Mouse (Mus musculus) forebrain, postnatal 0 days (tissue): ENCODE results near the gene Mfap3. TPM values are rescaled to one million over a fixed set of nuclear protein-coding genes. Genes with fewer than 3 reads are reported as not detected.

Source experiments
- ATAC-seq: fragments of 200-750 bp; cut with Nextera tagmentation; 2 replicates; pipeline ENCODE4 v1.8.0; 2017; ENCODE audit warnings: mild to moderate bottlenecking, moderate library complexity
- DNase-seq: peaks from one replicate; pipeline ENCODE4 v3.0.0-alpha.2; 2015
- H3K27ac ChIP-seq: fragments of 300-500 bp; sonication (generic); 2 replicates; pipeline ENCODE4 v1.5.1; 2014; ENCODE audit warnings: low read depth, mild to moderate bottlenecking, antibody characterized with exemption, low read length, moderate library complexity, mixed read lengths
- H3K27me3 ChIP-seq: fragments of 300-500 bp; sonication (generic); 2 replicates; pipeline ENCODE4 v1.6.1; 2014; ENCODE audit warnings: mild to moderate bottlenecking, low read length, mixed read lengths; ENCODE audit not compliant: insufficient read depth
- H3K36me3 ChIP-seq: fragments of 300-500 bp; sonication (generic); 2 replicates; pipeline ENCODE4 v1.6.1; 2014; ENCODE audit warnings: mild to moderate bottlenecking, moderate library complexity; ENCODE audit not compliant: insufficient read depth
- H3K4me1 ChIP-seq: fragments of 300-500 bp; sonication (generic); 2 replicates; pipeline ENCODE4 v1.6.1; 2014; ENCODE audit warnings: antibody characterized with exemption; ENCODE audit not compliant: insufficient read depth
- H3K4me2 ChIP-seq: fragments of 300-500 bp; sonication (generic); 2 replicates; pipeline ENCODE4 v1.6.1; 2014; ENCODE audit warnings: low read depth, mild to moderate bottlenecking, moderate library complexity
- H3K4me3 ChIP-seq: fragments of 300-500 bp; sonication (generic); 2 replicates; pipeline ENCODE4 v1.5.1; 2014; ENCODE audit warnings: low read depth, low read length, mixed read lengths
- H3K9ac ChIP-seq: fragments of 300-500 bp; sonication (generic); 2 replicates; pipeline ENCODE4 v1.6.1; 2014; ENCODE audit warnings: mild to moderate bottlenecking
- H3K9me3 ChIP-seq: fragments of 300-500 bp; sonication (generic); 2 replicates; pipeline ENCODE4 v1.6.1; 2016; ENCODE audit warnings: low read length
- CTCF ChIP-seq: sonication (generic); IDR thresholded peaks from 2 replicates; pipeline ENCODE4 v1.5.1; 2016; ENCODE audit warnings: antibody characterized with exemption, control low read depth, low read depth
- WGBS: fragments of 180-500 bp; shearing (Covaris S2); extraction: QIAGEN DNeasy Blood & Tissue Kit; methylation state at CpG from one replicate; pipeline ENCODE4 v1.1.7; 2014; 5-methylcytosine and 5-hydroxymethylcytosine counted together
- polyA plus RNA-seq: library from polyadenylated mRNA; unstranded; fragments of >200 nt; fragmentation: Nextera tagmentation; extraction: Ambion mirVana; gene quantifications from 2 replicates; pipeline ENCODE4 v1.2.1, GENCODE M21; 2015
- total RNA-seq: library from RNA; depleted of rRNA; stranded (reverse); fragments of >200 nt; gene quantifications from 2 replicates; pipeline ENCODE4 v1.2.3, GENCODE M21; 2014; rRNA removed

Gene Mfap3
- total RNA-seq (40.7 and 49.9 TPM in 2 replicates), polyA plus RNA-seq (33.2 and 52.9 TPM in 2 replicates)

DNA sequence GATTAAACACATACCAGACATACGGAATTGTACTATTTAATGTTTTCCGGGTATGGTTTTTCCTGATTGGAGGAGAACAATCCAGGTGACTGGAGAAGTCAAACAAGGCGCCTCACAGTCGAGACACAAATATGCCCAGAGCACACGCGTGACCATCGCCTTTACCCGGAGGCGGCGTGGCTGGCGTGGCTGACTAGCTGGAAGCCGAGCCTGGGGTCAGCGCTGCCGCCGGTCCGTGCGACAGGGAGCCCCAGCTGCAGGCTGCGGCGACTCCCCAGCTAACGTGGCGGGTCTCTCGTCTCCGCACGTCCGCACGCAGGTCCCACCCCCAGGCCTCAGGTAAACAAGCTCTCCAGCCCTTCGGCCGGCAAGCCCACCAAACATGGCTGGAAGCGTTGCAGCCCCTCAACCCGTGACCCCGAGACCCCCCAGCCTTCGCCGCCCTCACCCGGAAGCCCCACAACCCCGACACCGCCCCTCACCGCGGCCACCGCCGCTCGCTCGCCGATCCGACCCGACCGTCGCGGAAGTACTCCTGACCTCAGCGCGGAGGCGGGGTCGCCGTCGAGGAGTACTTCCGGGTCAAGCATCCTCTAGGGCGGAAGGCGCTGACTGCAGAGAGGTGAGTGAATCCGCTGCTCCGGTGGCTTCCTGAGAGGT lies at the start of gene Mfap3, which contains the start of gene Fam114a2:
Gene Mfap3, plus strand, starts transcription at position 574 of the 660 bp plus-strand sequence.
Gene Fam114a2, minus strand, starts transcription at position 527 of the 660 bp plus-strand sequence.
- no peak for TF ChIP-seq CTCF

DNA sequence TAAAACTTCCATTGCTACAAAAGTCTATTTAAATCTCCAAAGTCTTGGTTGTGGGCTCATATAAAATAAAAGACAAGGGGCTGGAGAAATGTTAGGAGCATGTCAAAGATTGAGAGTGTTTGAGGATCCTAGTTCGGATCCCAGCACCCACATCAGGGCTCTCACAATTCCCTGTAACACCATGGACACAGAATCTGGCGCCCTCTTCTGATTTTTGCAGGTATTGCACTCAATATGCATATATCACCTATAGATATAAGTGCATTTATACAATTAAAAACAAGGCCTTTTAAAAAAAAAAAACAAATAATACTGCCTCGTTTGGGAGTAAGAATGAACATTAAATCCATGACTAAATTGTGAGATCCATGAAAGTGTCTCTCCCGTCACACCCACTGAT lies 49.8 kb upstream of the Mfap3 start:
- H3K27me3 ChIP-seq, result no peaks in the 10 kb centered on the region
- no peak overlapping the region for H3K9ac ChIP-seq
- no peak overlapping the region for H3K4me3 ChIP-seq
- no peaks in the 10 kb centered on the region for H3K4me1 ChIP-seq
- TF ChIP-seq CTCF, result peak; percentile 36; the same call in 1 of the 2 replicates
- no peak overlapping the region for H3K4me2 ChIP-seq
- DNase-seq, result no peak
- no peak overlapping the region for H3K27ac ChIP-seq
- no peak for ATAC-seq
- H3K9me3 ChIP-seq, result no peaks in the 10 kb centered on the region
- 77% methylated on average over 4 of the region's 4 CpGs for WGBS
- no peaks in the 10 kb centered on the region for H3K36me3 ChIP-seq

More for the DNA sequence above, at the start of gene Mfap3, which contains the start of gene Fam114a2:
- DNase-seq (peak; percentile 89), ATAC-seq (peak; percentile 76)
- Histone ChIP-seq H3K4me1 (peaks cover 25% of the 10 kb centered on the region), H3K27me3 (no peaks in the 10 kb centered on the region), H3K27ac (peak within 1 kb of the TSS; percentile 79), H3K9me3 (no peaks in the 10 kb centered on the region), H3K36me3 (peaks cover 4% of the 10 kb centered on the region; the same call in 1 of the 2 replicates), H3K9ac (peak within 1 kb of the TSS; percentile 84), H3K4me2 (peak within 1 kb of the TSS; percentile 76), H3K4me3 (peak within 1 kb of the TSS; percentile 89)
- 2% methylated on average over 57 of the region's 59 CpGs for whole genome bisulfite sequencing

DNA sequence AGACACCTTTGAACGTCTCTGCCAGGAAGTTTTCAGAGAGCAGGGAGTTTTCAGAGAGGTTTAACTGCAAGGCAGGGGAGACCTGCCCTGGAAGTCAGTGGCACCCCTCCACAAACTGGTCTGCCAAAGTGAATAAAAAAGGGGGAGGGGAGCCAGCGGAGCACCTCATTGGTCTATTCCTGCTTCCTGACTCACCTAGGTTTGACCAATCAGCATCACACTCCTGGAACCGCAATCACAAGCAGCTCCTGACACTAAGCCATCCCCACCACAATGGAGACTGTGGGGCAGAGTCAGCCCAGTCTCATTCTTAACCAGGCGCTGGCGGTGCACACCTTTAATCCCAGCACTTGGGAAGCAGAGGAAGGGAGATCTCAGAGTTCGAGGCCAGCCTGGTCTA lies 48.4 kb upstream of the Mfap3 start:
- TF ChIP-seq CTCF, result no peak
- no peak overlapping the region for H3K4me2 ChIP-seq
- 50% methylated on average over 6 of the region's 6 CpGs for WGBS
- H3K9me3 ChIP-seq, result no peaks in the 10 kb centered on the region
- DNase-seq (no peak), ATAC-seq (no peak)
- H3K4me1 ChIP-seq, result no peaks in the 10 kb centered on the region
- H3K36me3 ChIP-seq, result no peaks in the 10 kb centered on the region
- no peak overlapping the region for H3K9ac ChIP-seq
- no peak overlapping the region for H3K27ac ChIP-seq
- no peak overlapping the region for H3K4me3 ChIP-seq
- H3K27me3 ChIP-seq, result no peaks in the 10 kb centered on the region

DNA sequence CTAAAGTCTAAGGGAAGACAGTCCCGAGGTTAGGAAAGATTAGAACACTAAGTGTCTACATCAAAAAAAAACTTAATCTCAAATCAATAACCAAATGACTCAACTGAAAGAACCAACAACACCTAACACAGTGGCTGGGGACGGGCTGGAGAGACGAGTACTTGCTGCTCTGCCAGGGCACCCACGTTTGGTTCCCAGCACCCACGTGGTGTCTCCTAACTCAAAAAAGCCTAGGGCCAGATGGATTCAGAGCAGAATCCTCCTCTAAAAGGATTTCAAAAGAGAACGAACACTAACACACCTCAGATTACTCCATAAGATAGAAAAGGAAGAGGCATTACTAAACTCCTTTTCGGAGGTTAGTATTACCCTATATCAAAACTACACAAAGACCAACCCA lies 47.5 kb upstream of the Mfap3 start:
- Histone ChIP-seq H3K9ac (no peak overlapping the region), H3K9me3 (no peaks in the 10 kb centered on the region), H3K4me3 (no peak overlapping the region), H3K4me2 (no peak overlapping the region), H3K4me1 (no peaks in the 10 kb centered on the region), H3K27me3 (no peaks in the 10 kb centered on the region), H3K27ac (no peak overlapping the region), H3K36me3 (no peaks in the 10 kb centered on the region)
- ATAC-seq (no peak), DNase-seq (no peak)
- 85% methylated on average over 7 of the region's 7 CpGs for WGBS
- TF ChIP-seq CTCF, result no peak

DNA sequence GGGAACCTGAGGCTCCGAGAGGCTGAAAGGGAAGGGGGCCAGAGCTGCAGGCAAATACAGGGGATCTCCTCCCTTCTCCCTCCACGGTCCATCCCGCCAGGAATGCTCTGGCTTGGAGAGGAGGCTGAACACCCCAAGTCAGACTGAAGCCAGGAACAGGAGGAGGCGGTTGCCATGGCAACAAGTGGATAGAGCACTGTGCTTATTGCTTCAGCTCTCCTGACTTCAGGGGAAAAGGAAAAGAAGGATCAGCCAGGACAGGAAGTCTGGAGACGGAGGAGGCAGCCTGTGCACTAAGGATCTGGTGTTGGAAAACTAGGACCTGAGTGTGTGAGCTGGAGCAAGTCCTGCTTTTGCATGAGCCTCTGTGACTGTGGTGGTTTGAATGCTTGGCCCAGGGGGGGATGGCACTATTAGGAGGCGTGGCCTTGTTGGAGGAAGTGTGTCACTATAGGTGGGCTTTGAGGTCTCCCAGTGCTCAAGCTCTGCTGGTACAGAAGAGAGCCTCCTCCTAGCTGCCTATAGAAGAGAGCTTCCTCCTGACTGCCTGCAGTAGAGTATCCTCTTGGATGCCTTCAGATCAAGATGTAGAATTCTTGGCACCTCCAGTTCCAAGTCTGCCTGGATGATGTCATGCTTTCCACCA lies 44.0 kb upstream of the Mfap3 start:
- H3K9ac ChIP-seq, result no peak overlapping the region
- H3K27ac ChIP-seq, result no peak overlapping the region
- H3K4me3 ChIP-seq, result no peak overlapping the region
- 55% methylated on average over 6 of the region's 6 CpGs for WGBS
- H3K27me3 ChIP-seq, result no peaks in the 10 kb centered on the region
- DNase-seq, result peak; percentile 80
- H3K9me3 ChIP-seq, result no peaks in the 10 kb centered on the region
- no peak for TF ChIP-seq CTCF
- peak; percentile 62 for ATAC-seq
- no peak overlapping the region for H3K4me2 ChIP-seq
- H3K36me3 ChIP-seq, result no peaks in the 10 kb centered on the region
- no peaks in the 10 kb centered on the region for H3K4me1 ChIP-seq

DNA sequence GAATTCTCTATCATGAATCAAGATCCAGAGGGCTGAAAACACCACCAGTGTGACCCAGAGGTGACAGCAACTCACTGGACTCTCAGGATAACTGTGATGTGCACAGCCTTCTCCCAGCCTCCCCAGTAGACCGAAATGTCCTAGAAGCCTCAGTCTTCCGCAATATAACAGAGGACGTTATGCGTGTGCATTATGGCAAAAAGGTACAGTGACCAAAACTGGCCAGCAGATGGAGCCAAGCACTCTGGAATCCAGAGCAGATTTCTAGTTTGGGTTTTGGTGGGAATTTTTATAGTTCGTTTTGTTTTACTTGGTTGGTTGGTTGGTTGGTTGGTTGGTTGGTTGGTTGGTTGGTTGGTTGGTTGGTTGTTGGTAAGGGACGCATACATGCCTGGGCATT lies 43.3 kb upstream of the Mfap3 start:
- no peaks in the 10 kb centered on the region for H3K9me3 ChIP-seq
- DNase-seq (peak; percentile 84), ATAC-seq (peak; percentile 50; the same call in 1 of the 2 replicates)
- H3K36me3 ChIP-seq, result no peaks in the 10 kb centered on the region
- H3K9ac ChIP-seq, result no peak overlapping the region
- no peaks in the 10 kb centered on the region for H3K4me1 ChIP-seq
- 44% methylated on average over 6 of the region's 6 CpGs for WGBS
- H3K27ac ChIP-seq, result no peak overlapping the region
- H3K4me3 ChIP-seq, result no peak overlapping the region
- no peaks in the 10 kb centered on the region for H3K27me3 ChIP-seq
- TF ChIP-seq CTCF, result peak; percentile 89
- H3K4me2 ChIP-seq, result no peak overlapping the region

DNA sequence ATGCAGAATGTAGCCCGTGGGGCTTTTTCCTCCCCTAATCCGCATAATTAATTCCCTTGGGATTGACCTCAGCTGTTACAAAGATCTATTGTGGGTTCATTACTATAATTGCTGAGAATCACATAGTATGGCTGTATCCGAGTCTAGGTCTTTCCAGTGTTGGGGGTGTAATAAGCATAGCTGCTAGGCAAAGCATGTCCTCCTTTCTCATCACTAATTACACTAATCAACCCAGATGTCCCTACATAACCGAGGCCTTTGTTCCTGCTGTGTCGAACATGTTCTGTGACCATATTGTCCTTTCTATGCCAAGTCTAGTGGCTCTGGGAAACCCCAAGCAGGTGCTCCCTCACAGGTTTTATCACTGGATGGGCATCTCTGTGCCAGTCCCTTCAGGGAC lies 40.4 kb upstream of the Mfap3 start:
- Histone ChIP-seq H3K4me1 (no peaks in the 10 kb centered on the region), H3K9me3 (no peaks in the 10 kb centered on the region), H3K4me3 (no peak overlapping the region), H3K9ac (no peak overlapping the region), H3K36me3 (peaks cover 11% of the 10 kb centered on the region), H3K27ac (no peak overlapping the region), H3K4me2 (no peak overlapping the region), H3K27me3 (no peaks in the 10 kb centered on the region)
- ATAC-seq (peak; percentile 39; the same call in 1 of the 2 replicates), DNase-seq (peak; percentile 24)
- 37% methylated on average over 5 of the region's 5 CpGs for WGBS
- no peak for TF ChIP-seq CTCF
